Mouse (Mus musculus): ENCODE data around the gene Ccdc107.

DNA sequence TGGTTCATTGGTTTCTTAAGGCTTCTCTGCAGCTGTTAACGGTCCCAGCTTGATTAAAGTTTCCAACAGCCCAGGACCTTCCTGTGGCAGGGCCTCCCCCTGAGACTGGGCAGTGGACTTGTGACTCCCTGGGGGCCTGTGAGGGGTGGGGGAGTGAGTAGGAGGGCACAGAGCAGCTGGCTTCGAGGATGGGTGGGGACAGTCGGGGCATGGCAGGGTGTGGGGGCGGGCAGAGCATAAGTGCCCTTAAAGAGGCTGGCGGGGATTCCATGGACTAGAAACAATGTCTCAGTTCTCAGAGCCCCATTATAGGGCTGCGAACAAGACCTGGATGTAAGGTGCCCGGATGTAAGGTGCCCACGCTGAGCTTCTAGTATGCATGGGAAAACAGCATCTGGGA, 35.6 kb upstream of the Ccdc107 start:
- TF ChIP-seq CTCF (IDR thresholded peaks at IDR 0.05; ENCODE audit: control insufficient read depth, insufficient read depth, insufficient replicate concordance, low read depth, low read length) (no peak), POLR2A (IDR thresholded peaks at IDR 0.05; ENCODE audit: control insufficient read depth, low read depth, low read length) (no peak)
